Comparison of ENCODE assay signal across 7 mouse cellular contexts in the genomic region with DNA sequence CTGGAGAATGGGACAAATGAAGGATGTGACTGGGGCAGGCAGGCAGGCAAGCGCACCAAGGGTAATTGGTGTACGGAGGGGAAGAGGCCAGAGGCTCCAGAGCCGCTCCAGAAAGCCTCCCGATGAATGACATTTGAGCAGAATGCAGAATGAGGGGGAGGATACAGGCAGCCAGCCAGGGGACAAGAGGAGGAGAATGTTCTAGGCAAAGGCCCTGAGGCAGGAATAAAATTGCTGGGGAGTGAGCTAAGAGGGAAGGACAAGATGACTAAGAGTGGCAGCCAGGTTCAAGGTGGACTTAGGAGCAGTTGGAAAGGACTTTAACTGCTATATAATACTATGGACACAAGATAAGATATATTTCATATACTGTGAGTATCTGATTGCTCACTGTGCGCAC. TPM values are rescaled to one million over a fixed set of nuclear protein-coding genes. Genes with fewer than 3 reads are reported as not detected.
DNase-seq lines count a peak whose midpoint lies in the region; ATAC-seq lines count a peak whose summit lies in the region.

No protein-coding gene starts in this region.

- 32% methylated on average over 5 of the region's 5 CpGs for WGBS in stomach, embryonic 15.5 days
- WGBS in forebrain, embryonic 15.5 days, result 38% methylated on average over 5 of the region's 5 CpGs

- peak; percentile 31 to 35 for DNase-seq in urinary bladder, adult 18-20 months (ENCODE audit: low spot score in 2 of 2)
- no peak for DNase-seq in urinary bladder, postnatal 4 days (ENCODE audit: low spot score in 2 of 2)
- peak; percentile 56 to 66 for DNase-seq in heart, adult 9 months (ENCODE audit: low spot score in 2 of 2)
- DNase-seq in kidney, postnatal 25 days, result peak; percentile 80 to 87
- no peak for DNase-seq in left cerebral cortex, postnatal 36 days (ENCODE audit: low spot score in 2 of 2)

- no peaks in the 10 kb centered on the region for H3K27me3 ChIP-seq in stomach, embryonic 15.5 days (replicated peaks)
- no peaks in the 10 kb centered on the region for H3K27me3 ChIP-seq in forebrain, embryonic 15.5 days

- H3K4me1 ChIP-seq in stomach, embryonic 15.5 days, result peaks cover 15% of the 10 kb centered on the region
- H3K4me1 ChIP-seq in forebrain, embryonic 15.5 days, result peaks cover 9% of the 10 kb centered on the region; the same call in 1 of the 2 replicates

- no peaks in the 10 kb centered on the region for H3K9me3 ChIP-seq in stomach, embryonic 15.5 days
- H3K9me3 ChIP-seq in forebrain, embryonic 15.5 days, result no peaks in the 10 kb centered on the region

- intact Hi-C loops in left cerebral cortex, postnatal 36 days (cut with DNase I), result no loop called here

- H3K9ac ChIP-seq in stomach, embryonic 15.5 days, result no peak overlapping the region
- no peak overlapping the region for H3K9ac ChIP-seq in forebrain, embryonic 15.5 days (replicated peaks)

- H3K4me2 ChIP-seq in stomach, embryonic 15.5 days, result peak overlapping the region; percentile 22; the same call in 1 of the 2 replicates
- H3K4me2 ChIP-seq in forebrain, embryonic 15.5 days (replicated peaks), result no peak overlapping the region

- ATAC-seq in stomach, embryonic 15.5 days (ENCODE audit: insufficient read depth, low FRiP score, low read depth), result peak; percentile 24; the same call in 1 of the 2 replicates
- no peak for ATAC-seq in forebrain, embryonic 15.5 days (replicated peaks)

- H3K4me3 ChIP-seq in stomach, embryonic 15.5 days (replicated peaks), result no peak overlapping the region
- no peak overlapping the region for H3K4me3 ChIP-seq in forebrain, embryonic 15.5 days

- H3K27ac ChIP-seq in stomach, embryonic 15.5 days, result peak overlapping the region; percentile 78
- no peak overlapping the region for H3K27ac ChIP-seq in forebrain, embryonic 15.5 days (replicated peaks)

- H3K36me3 ChIP-seq in stomach, embryonic 15.5 days, result no peaks in the 10 kb centered on the region
- 0 out of 2 replicates have a peak, but pooled peaks cover 3% of the 10 kb centered on the region for H3K36me3 ChIP-seq in forebrain, embryonic 15.5 days

RNA-seq across cellular contexts. Expression of a gene that starts 9.3 kb away (rescaled TPM):
- 71.2 and 78.3 TPM in 2 replicates for polyA plus RNA-seq in stomach, embryonic 15.5 days (2015; fragmentation: Nextera tagmentation; extraction: Ambion mirVana)
- total RNA-seq in left cerebral cortex, postnatal 36 days (2021), result 10 to 100 TPM in 1 of 2 experiments, 1 to 10 TPM in 1; 8.2 to 10.7 TPM
- polyA plus RNA-seq in forebrain, embryonic 15.5 days (2015; fragmentation: Nextera tagmentation; extraction: Ambion mirVana), result 37.9 and 38.4 TPM in 2 replicates

Comparison
In these comparisons a context has a peak if more than half of its experiments do, and no peak if none do; other contexts are left out.
1. DNase-seq: peak in urinary bladder, adult 18-20 months (2 of 2), heart, adult 9 months (2 of 2) and kidney, postnatal 25 days (2 of 2); none in urinary bladder, postnatal 4 days (0 of 2) and left cerebral cortex, postnatal 36 days (0 of 2).